Mouse (Mus musculus): ENCODE data around the gene Olfr344.

Olfr344 gene

DNA sequence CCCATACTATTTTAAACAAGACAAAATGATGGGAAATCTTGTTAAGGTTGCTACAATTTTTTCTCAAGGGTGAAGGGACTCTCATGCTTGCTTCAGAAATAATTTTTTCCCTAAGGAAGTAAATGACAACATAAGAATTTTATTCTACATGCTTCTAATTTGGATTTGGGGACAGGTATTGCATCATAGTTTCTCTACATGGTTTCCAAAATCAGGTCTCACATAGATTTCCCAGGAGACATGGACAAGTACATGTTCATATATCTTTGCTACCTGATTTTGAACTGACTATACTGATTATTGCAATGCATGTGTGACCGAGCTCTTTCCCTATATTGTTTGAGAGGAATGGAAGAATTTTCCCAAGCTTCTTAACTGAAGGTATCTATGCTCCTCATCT is at the start of gene Olfr344:
TSS of gene Olfr344 (plus strand) at position 301 of the 400 bp plus-strand sequence.
- ChIA-PET CTCF (no interaction called here), POLR2A (no interaction called here)

GRCm38 (mm10) chr2:36524698-36525097 is 41.8 kb upstream of the Olfr344 start, which contains the start of gene Olfr342:
Gene Olfr342 (plus strand): TSS chr2:36524998.
- POLR2A ChIA-PET: no interaction called here
- CTCF ChIA-PET: no interaction called here

DNA sequence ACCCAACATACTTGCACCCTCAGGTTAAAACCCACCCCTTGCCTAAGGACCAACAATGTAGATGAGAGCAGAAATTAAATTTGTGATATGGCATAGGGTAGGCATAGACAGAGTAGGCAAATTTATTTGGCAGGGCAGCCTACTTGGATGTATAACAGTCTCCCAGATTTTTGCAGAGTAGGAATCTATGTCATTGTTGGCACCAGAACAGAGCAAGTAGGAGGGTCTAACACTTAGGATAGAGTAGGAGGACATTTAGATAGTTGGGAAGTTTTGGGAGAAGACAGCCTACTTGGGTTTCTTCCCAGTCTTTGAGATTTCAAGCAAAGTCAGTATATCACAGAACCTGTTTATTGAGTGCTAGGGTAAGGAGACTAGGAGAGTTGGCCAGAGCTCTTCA is 1.3 kb upstream of the Olfr344 start:
- CTCF ChIA-PET: no interaction called here
- POLR2A ChIA-PET: no interaction called here

DNA sequence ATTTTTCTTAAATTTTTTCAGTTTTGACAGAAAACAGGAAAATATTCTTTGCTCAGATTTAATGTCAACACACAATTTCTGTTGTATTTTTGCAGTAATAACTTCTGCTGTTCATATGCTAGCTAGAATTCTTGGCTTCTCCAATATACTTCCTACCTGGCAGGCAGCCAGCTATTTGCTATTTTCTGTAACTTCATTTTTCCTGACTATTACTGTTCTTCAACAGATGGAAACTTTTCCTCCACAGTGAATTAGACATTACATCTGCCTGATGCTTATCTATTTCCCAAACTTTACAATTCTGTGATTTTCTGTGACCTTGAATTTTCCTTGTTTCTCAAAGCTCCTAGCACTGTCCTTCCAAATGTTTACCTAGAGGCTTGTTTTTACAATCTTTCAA is 560 bp downstream of the Olfr344 start:
- ChIA-PET CTCF (no interaction called here), POLR2A (no interaction called here)

DNA sequence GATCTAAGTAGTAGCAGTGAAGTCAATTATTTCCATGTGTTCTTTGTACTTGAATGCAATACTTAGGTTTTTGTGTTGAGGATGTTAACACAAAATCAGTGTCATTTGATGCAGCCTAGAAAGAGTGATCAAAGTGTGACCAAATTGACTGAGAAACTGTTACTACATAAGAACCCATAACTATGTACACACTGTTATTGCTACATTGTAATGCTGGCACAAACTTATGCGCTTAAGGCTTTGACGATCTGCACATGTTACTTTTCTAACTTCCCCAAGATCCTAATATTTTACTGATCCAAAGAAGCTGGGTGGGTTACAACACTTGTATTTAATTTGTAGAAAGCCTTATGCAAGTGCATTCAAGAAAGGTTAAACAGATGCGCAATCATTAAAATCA is 1.4 kb downstream of the Olfr344 start:
- ChIA-PET POLR2A (no interaction called here), CTCF (interaction anchor here in 1 of 4 experiments (0.6 kb wide), 1 partner anchor 821 kb away, joined by 3 read pairs; no protein-coding TSS in a partner anchor)
